Mouse (Mus musculus): ENCODE results near the gene Thsd4.

DNA sequence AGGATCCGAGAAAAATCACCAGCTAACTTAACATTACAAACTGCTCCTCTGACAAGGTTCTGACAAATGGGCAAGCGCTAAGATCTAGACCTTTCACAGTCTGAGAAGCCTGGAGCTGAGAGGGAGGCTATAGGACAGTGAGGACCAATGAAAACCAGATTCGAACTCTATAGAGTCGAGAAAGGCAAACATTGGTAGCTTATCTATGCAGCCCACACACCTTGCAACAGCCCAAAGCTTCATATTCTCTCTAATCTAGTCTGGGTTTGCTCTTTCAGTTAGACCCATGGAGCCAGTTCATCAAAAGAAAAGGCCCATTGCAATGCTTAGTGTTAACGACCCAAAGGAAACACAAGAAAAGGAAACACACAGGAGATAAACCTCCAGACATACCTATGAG lies 252.0 kb downstream of the Thsd4 start:
- TF ChIP-seq MAFK (IDR thresholded peaks at IDR 0.05; ENCODE audit: insufficient read depth, low read depth, low read length), result no peak
- TF ChIP-seq ZC3H11A (IDR thresholded peaks at IDR 0.05; ENCODE audit: borderline replicate concordance, low read depth, low read length), result no peak
